Mouse (Mus musculus) skeletal muscle tissue, adult 2 months (tissue): Measurements from ENCODE around the gene Zfand3.

Experiments
- DNase-seq: peaks from one replicate; pipeline ENCODE4 v3.0.0-alpha.2; 2012; ENCODE audit warnings: low read depth, low spot score

Gene Zfand3

DNA sequence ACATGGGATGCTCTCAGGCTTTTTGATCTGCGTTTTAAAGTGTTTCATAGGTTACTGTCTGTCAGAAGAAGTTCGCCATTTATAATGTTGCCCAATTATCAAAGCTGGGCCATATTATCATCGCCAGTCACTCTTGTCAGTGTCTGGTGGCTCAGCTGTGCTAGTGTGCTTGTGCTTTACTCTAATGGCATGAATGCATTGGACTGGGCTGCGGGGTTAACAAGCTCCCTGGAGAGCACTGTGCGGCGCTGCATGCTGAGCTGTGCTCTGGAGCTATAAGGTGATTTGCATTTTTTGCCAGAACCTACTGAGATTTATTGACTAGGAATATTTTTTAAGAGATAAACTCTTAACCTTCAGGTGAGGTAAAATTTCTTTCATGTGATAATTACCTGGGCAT is 145.4 kb downstream of the Zfand3 start:
- no peak for DNase-seq

DNA sequence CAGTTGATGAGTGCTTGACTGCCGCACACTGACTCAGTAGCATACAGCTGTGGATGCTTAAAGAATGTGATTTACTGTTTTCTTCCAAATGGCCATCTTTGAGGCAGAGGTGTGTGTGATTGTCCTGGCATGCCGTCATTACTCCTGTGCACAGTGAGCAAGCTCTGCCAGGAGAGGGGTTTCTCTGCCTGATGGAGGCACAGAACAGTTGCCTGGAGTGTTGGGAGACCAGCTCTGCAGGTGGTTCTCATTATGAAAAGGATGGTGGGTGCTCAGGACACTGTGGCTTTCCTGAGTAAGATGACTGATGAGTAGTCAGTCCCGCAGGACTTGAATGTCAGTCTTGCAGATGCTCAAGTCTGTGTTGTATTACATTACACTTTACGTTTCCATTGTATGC is 149.6 kb downstream of the Zfand3 start:
- DNase-seq: no peak

DNA sequence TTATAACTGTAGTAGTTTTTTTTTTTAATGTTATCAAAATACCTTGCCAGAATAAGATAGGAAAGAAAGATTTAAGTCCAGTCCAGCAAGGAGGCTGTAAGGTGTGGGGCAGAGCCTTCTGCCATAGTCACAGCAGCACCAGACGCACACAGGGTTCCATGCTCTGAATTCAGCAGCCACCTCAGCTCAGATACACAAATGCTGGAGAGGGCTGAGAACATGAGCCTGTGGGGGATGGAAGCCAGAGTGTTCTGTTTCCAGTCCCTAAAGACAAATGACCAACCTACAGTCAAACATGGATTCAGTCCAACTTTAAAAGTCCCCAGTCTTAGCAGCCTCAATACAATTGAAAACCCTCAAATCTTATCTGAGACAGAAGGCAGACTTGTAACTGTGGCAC is 150.3 kb downstream of the Zfand3 start:
- DNase-seq: no peak

DNA sequence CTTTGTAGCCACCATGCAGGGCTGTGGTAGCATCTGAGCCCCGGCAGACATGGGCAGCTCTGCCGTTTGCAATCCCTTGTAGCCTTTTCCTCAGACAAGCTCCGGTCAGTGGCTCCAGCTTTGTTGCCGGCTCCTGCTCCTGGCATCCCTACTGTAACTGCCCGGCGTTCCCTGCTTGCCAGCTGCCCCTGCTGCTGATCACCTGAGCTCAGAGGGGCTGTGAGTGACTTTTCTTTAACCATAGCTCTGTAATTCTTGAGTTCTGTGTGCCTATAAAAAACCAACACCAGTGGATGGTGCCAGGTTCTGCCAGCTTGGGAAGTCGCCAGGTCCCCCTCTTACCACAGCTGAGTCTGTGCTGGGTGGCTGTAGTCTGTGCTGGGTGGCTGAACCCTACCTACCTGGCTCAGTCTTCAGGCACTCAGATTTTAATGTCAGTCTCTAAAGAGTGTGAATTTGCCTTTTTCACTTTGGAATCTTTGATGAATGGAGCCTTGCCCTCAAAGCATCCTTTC is 150.9 kb downstream of the Zfand3 start:
- no peak for DNase-seq

DNA sequence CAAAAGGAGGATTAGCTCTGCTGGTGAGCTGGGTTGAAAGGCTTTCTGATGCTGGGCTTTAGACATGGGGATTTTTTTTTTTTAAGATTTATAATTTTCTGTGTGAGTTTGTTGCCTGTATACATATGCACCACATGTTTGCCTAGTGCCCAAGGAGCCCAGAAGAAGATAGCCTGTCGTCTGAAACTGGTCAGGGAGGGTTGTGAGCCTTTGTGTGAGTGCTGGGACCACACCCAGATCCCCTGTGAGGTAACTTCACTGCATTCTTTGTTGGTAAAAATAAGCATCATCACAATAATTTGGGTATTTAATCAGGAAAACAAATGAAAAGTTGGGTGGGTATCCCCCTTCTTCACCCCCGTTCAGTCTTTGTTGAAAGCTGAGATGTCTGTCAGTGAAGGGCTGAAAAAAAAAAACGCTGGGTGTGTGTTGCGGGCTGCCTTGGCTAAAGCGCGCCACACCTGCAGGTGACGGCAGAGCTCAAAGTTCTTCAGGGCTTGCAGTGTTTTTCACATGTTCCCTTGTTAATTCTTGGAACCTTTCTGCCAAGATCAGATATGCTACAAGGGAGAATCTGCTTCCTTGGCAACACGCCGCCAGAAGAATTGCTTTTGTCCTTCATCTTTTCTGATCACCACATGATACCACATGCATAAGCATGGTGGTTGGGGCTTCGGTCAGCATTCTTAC is 154.0 kb downstream of the Zfand3 start:
- DNase-seq: no peak

DNA sequence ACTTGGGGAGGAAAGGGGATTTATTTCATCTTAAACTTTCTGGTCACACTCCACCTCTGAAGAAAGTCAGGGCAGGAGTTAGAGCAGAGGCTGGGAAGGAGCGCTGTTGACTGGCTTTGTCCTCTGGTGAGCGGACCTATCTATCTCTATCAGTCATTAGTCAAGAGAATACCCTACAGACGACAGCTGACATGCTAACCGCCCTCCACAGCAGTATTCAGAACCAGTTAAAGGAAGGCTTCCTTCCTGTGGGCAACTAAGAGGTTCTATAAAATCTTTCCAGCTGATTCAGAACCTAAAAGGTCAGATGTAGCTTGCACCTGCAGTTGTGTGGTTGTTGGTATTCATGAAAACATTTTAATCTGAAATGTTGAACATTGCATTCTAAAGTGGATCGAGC is 154.8 kb downstream of the Zfand3 start:
- DNase-seq: no peak

DNA sequence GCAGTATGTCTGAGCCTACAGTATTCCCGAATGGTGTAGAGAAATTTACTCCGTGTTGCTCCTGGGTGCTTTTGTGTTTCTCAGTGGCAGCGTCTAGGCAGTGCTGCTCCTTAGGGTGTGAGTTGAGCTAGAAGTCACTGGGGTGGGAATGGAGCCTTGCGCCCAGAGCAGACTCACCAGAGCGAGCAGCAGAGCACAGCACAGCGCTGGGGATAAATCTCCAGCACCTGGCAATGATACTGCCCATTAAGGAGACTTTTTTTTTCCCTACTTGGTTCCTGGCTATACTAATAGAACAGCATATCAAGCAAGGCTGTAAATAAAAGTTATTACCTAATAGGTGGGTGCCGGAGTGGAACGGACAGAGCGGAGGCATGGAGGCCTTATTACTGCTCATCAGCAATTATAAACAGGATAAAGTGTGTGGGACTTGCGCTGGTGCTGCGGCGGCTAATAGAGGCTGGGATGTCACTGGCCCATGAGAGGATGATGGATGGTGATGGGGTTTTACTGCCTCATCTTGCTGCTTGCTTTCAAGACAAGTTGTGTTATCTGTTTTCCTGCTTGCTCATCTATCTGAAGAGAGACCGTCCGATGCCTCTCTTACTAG is 156.4 kb downstream of the Zfand3 start:
- no peak for DNase-seq

DNA sequence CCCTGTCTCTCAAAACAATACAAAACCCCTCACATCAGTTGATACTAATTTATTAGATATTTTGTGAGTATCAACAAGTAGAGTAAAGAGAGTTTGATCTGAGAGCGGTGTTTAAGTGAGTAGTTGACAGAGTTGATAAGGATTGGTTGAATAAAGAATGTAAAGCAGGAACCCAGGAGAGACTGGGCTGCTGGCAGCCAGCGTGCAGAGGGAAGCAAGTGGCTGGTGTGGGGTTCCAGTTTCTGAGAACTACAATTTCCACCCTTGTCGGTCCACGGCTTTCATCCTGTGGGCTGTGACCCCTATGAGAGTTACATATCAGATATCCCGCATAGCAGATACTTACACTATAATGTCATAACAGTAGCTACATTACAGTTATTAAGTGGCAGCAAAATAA is 158.4 kb downstream of the Zfand3 start:
- DNase-seq: no peak

DNA sequence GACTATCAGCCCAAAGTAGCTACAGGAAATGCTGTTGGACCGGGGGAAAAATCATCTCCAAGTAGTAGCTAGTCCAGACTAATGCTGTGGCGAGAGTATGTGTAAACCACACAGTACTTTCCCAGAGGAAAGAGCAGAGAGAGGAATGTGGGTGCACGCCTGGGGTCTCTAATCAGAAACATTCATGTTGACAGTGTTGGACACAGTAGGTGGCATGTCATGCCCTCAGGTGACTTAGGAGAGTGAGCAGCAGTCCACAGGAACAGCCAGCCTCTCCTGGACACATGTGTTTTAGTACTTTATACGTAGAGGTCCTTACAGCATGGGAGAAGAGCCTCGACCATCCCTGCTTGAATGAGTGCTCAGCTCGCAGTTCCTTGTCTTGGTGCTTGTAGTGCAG is 159.3 kb downstream of the Zfand3 start:
- no peak for DNase-seq

DNA sequence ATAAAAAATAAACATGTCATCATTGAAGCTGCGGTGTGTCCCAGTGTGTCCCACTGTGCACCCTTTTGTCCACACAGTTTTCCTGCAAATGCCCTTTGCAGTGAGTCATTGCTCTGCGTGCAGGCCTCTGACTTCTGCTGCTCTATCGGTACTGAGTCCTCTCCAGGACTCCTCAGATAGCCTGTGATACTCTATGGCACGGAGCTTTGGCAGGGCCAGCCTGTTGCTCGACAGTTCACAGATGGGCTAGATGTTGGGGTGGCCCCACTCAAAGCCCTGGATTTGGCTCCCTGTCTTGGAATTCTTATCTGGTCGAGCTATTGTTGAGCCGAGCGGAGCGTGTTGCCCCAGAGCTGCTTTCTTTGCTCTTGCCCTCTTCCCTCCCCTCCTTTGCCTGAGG is 160.3 kb downstream of the Zfand3 start:
- DNase-seq: no peak

DNA sequence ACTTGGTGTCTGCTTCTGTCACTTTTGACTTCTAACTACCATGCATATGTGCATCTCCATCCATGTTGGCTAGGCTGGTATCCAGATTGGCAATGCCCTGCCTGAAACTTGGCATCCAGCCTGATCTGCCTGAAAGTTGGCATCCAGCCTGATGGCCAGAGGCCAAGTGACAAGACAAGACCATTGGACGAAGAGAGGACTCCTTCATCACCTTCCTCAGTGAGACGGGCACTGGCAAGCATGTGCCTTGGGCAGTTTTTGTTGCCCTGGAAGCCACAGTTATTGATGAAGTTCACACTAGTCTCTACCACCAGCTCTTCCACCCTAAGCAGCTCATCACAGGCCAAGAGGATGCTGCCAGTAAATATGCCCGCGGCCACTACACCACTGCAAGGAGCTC is 172.9 kb downstream of the Zfand3 start:
- no peak for DNase-seq

DNA sequence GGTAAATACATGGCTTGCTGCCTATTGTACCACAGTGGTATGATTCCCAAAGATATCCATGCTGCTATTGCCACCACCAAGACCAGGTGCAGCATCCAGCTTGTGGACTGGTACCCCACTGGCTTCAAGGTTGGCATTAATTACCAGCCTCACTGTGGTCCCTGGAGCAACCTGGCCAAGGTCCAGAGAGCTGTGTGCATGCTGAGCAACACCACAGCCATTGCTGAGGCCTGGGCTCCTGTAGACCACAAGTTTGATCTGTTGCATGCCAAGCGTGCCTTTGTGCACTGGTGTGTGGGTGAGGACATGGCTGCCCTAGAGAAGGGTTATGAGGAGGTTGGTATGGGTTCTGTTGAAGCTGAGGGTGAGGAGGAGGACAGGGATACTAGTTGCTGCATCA is 173.9 kb downstream of the Zfand3 start:
- DNase-seq: no peak

DNA sequence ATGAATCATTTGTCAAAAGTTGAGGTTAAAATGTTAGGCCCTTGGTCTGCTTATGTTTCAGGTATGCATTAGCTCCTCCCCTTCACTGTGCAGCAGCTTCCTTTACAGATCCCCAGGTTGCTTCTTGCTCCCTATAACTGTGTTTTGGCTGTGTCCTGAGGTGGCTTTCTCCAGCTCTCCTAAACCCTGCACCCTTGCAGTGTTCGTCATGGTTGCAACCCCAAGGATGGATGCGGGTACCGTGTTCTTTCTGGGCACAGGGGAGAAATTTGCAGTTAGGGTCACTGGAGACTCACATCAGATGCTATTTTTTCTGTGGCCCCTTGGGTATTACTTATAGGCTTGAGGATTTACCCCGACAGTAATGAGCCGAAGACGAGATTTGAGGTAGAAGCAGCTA is 175.7 kb downstream of the Zfand3 start:
- DNase-seq: no peak

DNA sequence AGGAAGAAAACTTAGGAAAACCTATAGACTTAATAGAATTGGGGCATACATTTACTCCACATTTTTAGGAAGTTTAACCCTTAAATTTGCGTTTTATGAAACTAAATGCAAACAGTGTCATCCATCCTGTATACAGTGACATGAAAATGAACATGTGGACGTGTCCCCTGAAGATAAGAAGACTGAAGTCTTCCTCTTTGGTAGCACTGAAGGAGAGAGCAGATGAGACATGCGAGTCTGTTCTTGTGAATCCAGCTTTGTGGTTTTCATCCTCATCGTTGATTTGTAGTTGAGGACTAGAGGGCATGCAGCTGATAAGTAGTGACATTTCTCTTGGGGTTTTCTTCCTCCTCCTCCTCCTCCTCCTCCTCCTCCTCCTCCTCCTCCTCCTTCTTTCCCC is 177.0 kb downstream of the Zfand3 start:
- DNase-seq: no peak

DNA sequence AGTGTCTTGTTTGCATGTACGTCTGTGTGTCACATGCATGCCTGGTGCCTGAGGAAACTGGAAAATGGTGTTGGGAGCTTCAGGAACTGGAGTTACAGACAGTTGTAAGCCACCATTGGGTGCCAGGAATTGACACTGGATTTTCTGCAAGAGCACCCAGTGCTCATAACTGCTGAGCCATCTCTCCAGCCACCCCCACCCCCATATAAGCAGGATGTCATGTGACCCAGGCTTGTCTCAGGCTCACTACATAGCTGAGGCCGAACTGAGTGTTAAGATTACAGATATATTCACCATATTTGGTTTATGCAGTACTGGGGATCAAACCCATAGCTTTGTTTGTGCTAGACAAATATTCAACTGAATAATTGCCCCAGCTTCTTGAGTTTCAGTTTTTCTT is 177.5 kb downstream of the Zfand3 start:
- no peak for DNase-seq

DNA sequence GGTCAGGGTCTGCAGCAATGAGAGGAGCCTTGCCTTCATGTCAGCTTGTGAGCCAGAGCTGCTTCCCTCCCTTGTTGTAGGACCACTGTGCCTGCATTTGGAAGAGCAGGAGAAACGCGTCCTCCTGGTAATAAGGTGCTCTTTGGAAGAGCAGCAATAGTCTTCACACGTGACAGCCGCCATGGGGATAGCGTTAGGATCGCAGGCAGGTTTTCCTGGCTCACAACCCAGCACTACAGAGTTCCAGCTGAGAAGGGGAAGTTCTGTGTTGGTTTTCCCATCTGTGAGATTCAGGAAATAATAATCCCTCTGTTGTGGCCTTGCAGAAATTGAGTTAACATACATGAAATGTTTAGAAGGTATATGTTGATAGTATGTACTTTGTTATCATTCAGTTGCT is 179.0 kb downstream of the Zfand3 start:
- no peak for DNase-seq

DNA sequence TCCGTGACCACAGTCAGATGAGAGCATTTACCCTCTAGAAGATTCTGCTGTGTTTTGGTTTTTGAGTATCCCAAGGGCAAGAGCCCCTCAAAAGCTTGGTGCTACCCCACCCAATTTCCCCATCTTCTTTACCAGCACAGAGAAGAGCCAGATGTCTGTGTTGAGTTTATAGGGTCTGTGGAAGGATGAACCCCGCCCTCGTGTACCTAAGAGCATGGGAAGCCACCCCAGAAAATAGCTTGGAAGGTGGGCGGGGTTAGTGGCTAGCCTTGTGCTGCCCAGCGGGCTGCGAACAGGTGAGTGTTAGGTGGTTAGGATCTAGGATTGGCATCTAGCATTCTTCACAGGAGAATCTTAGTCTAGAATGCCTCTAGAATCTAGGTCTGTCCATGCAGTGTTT is 182.6 kb downstream of the Zfand3 start:
- no peak for DNase-seq

DNA sequence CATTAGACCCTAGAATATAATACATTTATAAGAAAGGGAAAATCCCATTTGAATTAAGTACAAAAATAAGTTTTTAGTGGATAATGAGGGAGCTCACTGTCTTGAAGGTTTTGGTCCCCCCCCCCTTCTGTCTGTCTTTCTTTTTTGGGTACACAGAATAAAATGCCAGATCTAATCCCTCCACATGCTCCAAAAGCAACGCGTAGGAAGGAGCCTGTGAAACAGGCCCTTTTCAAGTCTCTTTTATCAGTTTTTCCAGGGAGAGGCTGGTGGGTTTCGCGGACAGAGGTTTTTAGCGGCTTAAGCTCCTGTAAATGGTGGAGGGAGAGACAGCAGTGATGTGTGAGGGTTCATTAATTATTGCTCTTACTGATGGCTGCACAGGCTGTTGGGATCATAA is 183.0 kb downstream of the Zfand3 start:
- DNase-seq: no peak

DNA sequence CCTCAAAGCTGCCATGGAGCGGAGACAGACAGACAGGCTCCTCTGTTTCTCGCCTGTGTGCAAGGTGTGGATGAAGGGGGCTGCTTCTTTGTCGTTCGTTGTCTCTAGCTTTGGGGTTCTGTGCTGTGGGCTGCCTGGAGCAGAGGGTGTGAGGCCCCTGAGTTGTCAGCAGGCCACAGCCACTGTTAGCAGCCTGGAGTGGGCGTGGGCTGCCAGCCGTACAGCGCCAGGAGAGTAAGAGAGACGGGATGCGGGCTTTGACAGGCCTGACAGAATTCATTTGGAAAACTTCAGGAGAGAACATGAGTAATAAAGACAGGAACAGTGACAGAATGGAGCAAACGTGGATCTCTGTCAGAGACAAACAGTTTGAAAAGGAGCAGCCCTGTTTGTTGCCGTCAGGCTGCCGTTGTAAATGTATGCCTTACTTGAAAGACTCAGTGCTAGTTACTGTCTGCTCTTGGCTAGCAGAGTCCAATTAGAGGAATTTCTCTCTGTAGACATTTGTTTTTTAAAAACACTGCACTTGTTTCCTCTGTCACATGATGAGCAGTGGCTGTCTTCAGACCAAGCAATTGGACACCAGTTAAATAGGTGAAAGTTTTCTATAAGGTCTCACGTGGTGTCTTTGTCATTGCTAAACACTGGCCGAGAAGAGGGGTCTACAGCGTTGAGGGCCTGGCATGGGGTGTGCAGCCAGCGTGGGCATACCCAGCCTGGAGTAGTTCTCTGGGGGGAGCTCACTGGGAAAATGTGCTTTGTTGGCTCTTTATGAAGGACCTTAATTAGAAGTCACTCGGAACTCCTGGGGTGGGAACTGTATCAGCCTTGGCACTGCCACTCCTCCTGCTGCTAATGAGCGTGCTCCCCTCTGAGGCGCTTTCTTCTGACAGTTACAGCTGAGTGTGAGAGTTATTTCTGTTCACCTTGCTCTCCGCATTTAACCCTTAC is 183.8 kb downstream of the Zfand3 start:
- no peak for DNase-seq

DNA sequence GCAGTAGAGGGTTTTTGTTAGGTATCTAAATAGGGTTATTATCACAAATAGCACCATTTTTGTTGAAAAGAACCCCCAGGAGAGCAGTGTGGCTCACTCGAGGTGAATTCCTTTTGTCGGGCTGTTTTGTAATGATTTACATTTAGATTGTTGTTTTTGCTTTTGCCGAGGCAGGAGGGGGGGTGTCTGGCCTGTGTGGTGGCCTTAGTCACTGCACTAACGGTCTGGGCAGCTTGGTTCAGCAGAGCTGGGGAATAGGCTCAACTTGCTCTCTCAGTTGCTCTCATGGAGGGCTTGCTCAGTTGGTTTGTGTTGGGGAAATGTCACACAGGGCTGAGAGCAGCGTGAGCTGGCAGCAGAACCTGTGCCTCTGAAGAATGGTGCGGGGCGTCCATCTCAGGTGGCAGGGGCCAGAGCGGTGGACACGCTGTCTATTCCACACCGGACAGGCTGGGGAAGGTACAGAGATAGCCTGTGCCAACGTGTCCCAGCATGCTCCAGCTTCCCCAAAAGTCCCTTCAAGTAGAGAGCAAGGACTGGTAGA is 186.6 kb downstream of the Zfand3 start:
- no peak for DNase-seq

DNA sequence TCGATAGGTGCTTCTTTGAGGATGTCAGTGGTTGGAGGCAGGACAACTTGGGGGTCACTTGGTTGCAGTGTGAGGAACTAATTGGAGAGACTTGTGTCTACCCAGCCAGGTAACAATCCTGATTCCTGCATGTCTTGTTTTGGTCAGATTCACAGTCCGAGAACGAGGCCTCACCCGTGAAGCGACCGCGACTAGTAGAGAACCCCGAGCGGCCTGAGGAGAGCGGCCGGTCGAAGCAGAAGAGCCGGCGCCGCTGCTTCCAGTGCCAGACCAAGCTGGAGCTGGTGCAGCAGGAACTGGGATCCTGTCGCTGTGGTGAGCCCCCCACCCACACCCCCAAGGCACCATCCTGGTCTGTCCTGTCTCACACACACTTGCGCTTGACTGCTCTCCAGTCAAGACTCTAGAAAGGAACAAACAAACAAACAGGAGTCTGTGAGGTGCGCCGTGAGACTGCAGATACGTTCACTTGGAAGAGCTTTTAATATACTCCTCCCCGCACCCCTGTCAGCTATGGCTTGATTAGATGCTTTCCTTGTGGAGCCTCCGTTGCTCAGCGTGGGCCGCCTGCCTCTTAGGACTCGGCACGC is 188.0 kb downstream of the Zfand3 start:
- DNase-seq: no peak

DNA sequence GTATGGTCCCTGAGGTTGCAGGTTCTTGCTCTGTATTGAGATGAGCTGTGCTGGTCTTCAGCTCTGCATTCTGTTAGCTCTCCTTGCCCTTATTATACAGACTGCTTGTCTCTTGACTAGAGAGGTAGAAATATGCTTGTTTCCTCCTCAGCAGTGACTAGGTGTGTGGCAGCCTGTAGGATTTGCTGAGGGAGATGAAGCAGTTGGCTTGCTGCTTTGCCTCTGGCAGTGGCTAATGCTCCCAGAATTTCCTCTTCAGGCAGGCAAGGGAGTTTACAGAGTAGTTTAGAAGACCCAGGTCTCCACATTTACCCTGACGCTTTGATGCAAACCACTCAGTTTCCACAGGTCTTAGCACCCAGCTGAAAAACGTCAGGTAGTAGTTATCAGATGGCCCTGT is 189.1 kb downstream of the Zfand3 start:
- DNase-seq: no peak
